In genomic region chr11:103113005-103113404, GRCm38 (mm10) we compare ENCODE assay signal across 10 mouse cellular contexts. TPM values are rescaled to one million over a fixed set of nuclear protein-coding genes. Genes with fewer than 3 reads are reported as not detected.
DNase-seq lines count a peak whose midpoint lies in the region; ATAC-seq and TF ChIP-seq lines count a peak whose summit lies in the region.
"Had no signal": no experiment of that assay in that cellular context is flagged by ENCODE, and none has a peak within 500 bp of the region (broad histone marks: within the 10 kb centered on the region; RNA-seq: fewer than 3 reads in every experiment).

No protein-coding gene starts in this region.

- no peak for TF ChIP-seq CTCF in testis, adult 2 months (IDR thresholded peaks at IDR 0.05; ENCODE audit: control insufficient read depth, insufficient read depth, insufficient replicate concordance, low read depth, low read length)
- no peak for TF ChIP-seq CTCF in stomach, postnatal 0 days (IDR thresholded peaks at IDR 0.05; ENCODE audit: low read depth)

- H3K36me3 ChIP-seq in testis, adult 2 months (ENCODE audit: control insufficient read depth, insufficient read depth, low read length): no peaks in the 10 kb centered on the region
- no peaks in the 10 kb centered on the region for H3K36me3 ChIP-seq in stomach, postnatal 0 days (ENCODE audit: control insufficient read depth, insufficient read depth, low read length)

- no peak for ATAC-seq in stomach, postnatal 0 days (ENCODE audit: low FRiP score, low TSS enrichment)

- 31% methylated on average over 12 of the region's 12 CpGs for WGBS in stomach, postnatal 0 days

- peak overlapping the region; percentile 68 for H3K27ac ChIP-seq in testis, adult 2 months (ENCODE audit: control insufficient read depth, insufficient read depth, low read depth, low read length)
- H3K27ac ChIP-seq in stomach, postnatal 0 days (replicated peaks): peak overlapping the region; percentile 91

- H3K9ac ChIP-seq in stomach, postnatal 0 days (ENCODE audit: low read length): peak overlapping the region; percentile 69; the same call in 1 of the 2 replicates

- intact Hi-C loops in left cerebral cortex, postnatal 25 days (cut with DNase I): no loop called here

- H3K9me3 ChIP-seq in stomach, postnatal 0 days (ENCODE audit: control insufficient read depth, low read length): no peaks in the 10 kb centered on the region

- peaks cover 3% of the 10 kb centered on the region; the same call in 1 of the 2 replicates for H3K27me3 ChIP-seq in testis, adult 2 months (ENCODE audit: control insufficient read depth, insufficient read depth, low read length)
- H3K27me3 ChIP-seq in stomach, postnatal 0 days (ENCODE audit: control insufficient read depth, insufficient read depth, low read length): no peaks in the 10 kb centered on the region

- TF ChIP-seq EP300 in stomach, postnatal 0 days (optimal IDR thresholded peaks at IDR 0.05): no peak

- DNase-seq in adrenal gland, postnatal 14 days: peak; percentile 28
- no peak for DNase-seq in adrenal gland, adult 18-20 months (ENCODE audit: low spot score in 2 of 2)
- DNase-seq in kidney, adult 18-20 months: peak; percentile 37
- no peak for DNase-seq in kidney, adult 11 months
- no peak for DNase-seq in testis, postnatal 14 days (ENCODE audit: low spot score)
- peak; percentile 25 for DNase-seq in stomach, postnatal 0 days (ENCODE audit: low spot score)
- no peak for DNase-seq in left cerebral cortex, postnatal 25 days (ENCODE audit: low spot score in 2 of 2)
- DNase-seq: cerebellum, adult 2 months; thymus, postnatal 14 days had no signal

- no peak overlapping the region for H3K4me3 ChIP-seq in testis, adult 2 months (ENCODE audit: control insufficient read depth, low read depth, low read length)
- no peak overlapping the region for H3K4me3 ChIP-seq in stomach, postnatal 0 days (ENCODE audit: low read depth, low read length)

- H3K4me1 ChIP-seq in testis, adult 2 months (ENCODE audit: control insufficient read depth, insufficient read depth, low read length): peaks cover 40% of the 10 kb centered on the region
- H3K4me1 ChIP-seq in stomach, postnatal 0 days (replicated peaks; ENCODE audit: control insufficient read depth, insufficient read depth): peaks cover 18% of the 10 kb centered on the region

- 0 out of 2 replicates have a peak overlapping the region, but pooled peaks have one; percentile 70 for H3K4me2 ChIP-seq in stomach, postnatal 0 days (replicated peaks; ENCODE audit: low read depth)

- no peak for TF ChIP-seq POLR2A in testis, adult 2 months (IDR thresholded peaks at IDR 0.05; ENCODE audit: control insufficient read depth, low read depth, low read length)

RNA-seq across cellular contexts. Expression of gene Hexim1, which starts 3.0 kb away (rescaled TPM):
- total RNA-seq in adrenal gland, postnatal 14 days (2021): 57.8 and 62.1 TPM in 2 replicates
- 10 to 100 TPM; 71.1 to 83.3 TPM for total RNA-seq in adrenal gland, adult 18-20 months (2021)
- 5.8 and 6.1 TPM in 2 replicates for polyA plus RNA-seq in testis, adult 2 months (2012; rRNA removed)
- polyA plus RNA-seq in stomach, postnatal 0 days (2015; fragmentation: Nextera tagmentation; extraction: Ambion mirVana): 3.8 and 4.1 TPM in 2 replicates
- total RNA-seq in left cerebral cortex, postnatal 25 days (2021): 10 to 100 TPM; 46.5 to 50.8 TPM

RNA-seq across cellular contexts. Expression of gene Acbd4, which starts 11.5 kb away (rescaled TPM):
- total RNA-seq in adrenal gland, postnatal 14 days (2021): 77.8 and 84.9 TPM in 2 replicates
- total RNA-seq in adrenal gland, adult 18-20 months (2021): 100 to 1,000 TPM; 116 to 169 TPM
- 5.7 and 7.2 TPM in 2 replicates for polyA plus RNA-seq in testis, adult 2 months (2012; rRNA removed)
- 28.6 and 36.7 TPM in 2 replicates for polyA plus RNA-seq in stomach, postnatal 0 days (2015; fragmentation: Nextera tagmentation; extraction: Ambion mirVana)
- 10 to 100 TPM; 68.9 to 70.7 TPM for total RNA-seq in left cerebral cortex, postnatal 25 days (2021)

RNA-seq across cellular contexts. Expression of gene Plcd3, which starts 11.5 kb away (rescaled TPM):
- total RNA-seq in adrenal gland, postnatal 14 days (2021): 9.3 and 11.2 TPM in 2 replicates
- 10 to 100 TPM in 1 of 2 experiments, 1 to 10 TPM in 1; 6.6 to 12.0 TPM for total RNA-seq in adrenal gland, adult 18-20 months (2021)
- polyA plus RNA-seq in testis, adult 2 months (2012; rRNA removed): 4.9 and 5.5 TPM in 2 replicates
- polyA plus RNA-seq in stomach, postnatal 0 days (2015; fragmentation: Nextera tagmentation; extraction: Ambion mirVana): 4.2 and 5.0 TPM in 2 replicates
- total RNA-seq in left cerebral cortex, postnatal 25 days (2021): 10 to 100 TPM; 13.3 to 13.8 TPM

RNA-seq across cellular contexts. Expression of gene Hexim2, which starts 19.2 kb away (rescaled TPM):
- total RNA-seq in adrenal gland, postnatal 14 days (2021): 3.9 and 5.6 TPM in 2 replicates
- total RNA-seq in adrenal gland, adult 18-20 months (2021): 1 to 10 TPM; 2.8 to 5.6 TPM
- 38.8 and 53.8 TPM in 2 replicates for polyA plus RNA-seq in testis, adult 2 months (2012; rRNA removed)
- 3.7 and 4.4 TPM in 2 replicates for polyA plus RNA-seq in stomach, postnatal 0 days (2015; fragmentation: Nextera tagmentation; extraction: Ambion mirVana)
- 10 to 100 TPM; 11.7 to 13.6 TPM for total RNA-seq in left cerebral cortex, postnatal 25 days (2021)

RNA-seq across cellular contexts. Expression of gene Fmnl1, which starts 57.9 kb away (rescaled TPM):
- 14.4 and 30.4 TPM in 2 replicates for total RNA-seq in adrenal gland, postnatal 14 days (2021)
- 10 to 100 TPM; 19.8 to 20.9 TPM for total RNA-seq in adrenal gland, adult 18-20 months (2021)
- polyA plus RNA-seq in testis, adult 2 months (2012; rRNA removed): 18.4 and 21.6 TPM in 2 replicates
- polyA plus RNA-seq in stomach, postnatal 0 days (2015; fragmentation: Nextera tagmentation; extraction: Ambion mirVana): 0.86 and 1.1 TPM in 2 replicates
- total RNA-seq in left cerebral cortex, postnatal 25 days (2021): 100 to 1,000 TPM; 146 to 197 TPM

Comparison
In these comparisons a context has a peak if more than half of its experiments do, and no peak if none do; other contexts are left out.
1. DNase-seq: peak in adrenal gland, postnatal 14 days (single experiment), kidney, adult 18-20 months (single experiment) and stomach, postnatal 0 days (single experiment); none in adrenal gland, adult 18-20 months (0 of 2), kidney, adult 11 months (single experiment), testis, postnatal 14 days (single experiment) and left cerebral cortex, postnatal 25 days (0 of 2).